Mouse (Mus musculus) gastrocnemius, postnatal 4 days (tissue): ENCODE data around the gene Pgpep1. TPM values are rescaled to one million over a fixed set of nuclear protein-coding genes. Genes with fewer than 3 reads are reported as not detected.

ENCODE experiments used
- total RNA-seq, 2 experiments: library from RNA; stranded (reverse); gene quantifications; 2 replicates each; pipeline ENCODE4 v1.2.3; 2021

Pgpep1 gene
- total RNA-seq, 2 experiments from 2014 or later: 41.4 to 47.0 TPM

Other genes with a start within 250 kb of the Pgpep1 start
- gene Crtc1, start 220.8 kb downstream of the Pgpep1 start, total RNA-seq: 10 to 100 TPM; 16.4 to 20.8 TPM
- 1 to 10 TPM; 8.1 to 10.0 TPM for gene Klhl26, start 183.4 kb downstream of the Pgpep1 start, total RNA-seq
- gene Tmem59l, start 173.0 kb downstream of the Pgpep1 start, total RNA-seq: not detected
- 1 to 10 TPM; 3.7 to 4.7 TPM for gene Crlf1, start 167.2 kb downstream of the Pgpep1 start, total RNA-seq
- 100 to 1,000 TPM; 118 to 119 TPM for gene Rex1bd, start 153.6 kb downstream of the Pgpep1 start, total RNA-seq
- 1,000 to 10,000 TPM; 1,604 to 1,674 TPM for gene Uba52, start 149.6 kb downstream of the Pgpep1 start, total RNA-seq
- 100 to 1,000 TPM; 162 to 184 TPM for gene Fkbp8, start 132.7 kb downstream of the Pgpep1 start, total RNA-seq
- gene Kxd1, start 132.4 kb downstream of the Pgpep1 start, total RNA-seq: 10 to 100 TPM; 57.6 to 60.7 TPM
- gene Ell, start 120.9 kb downstream of the Pgpep1 start, total RNA-seq: 10 to 100 TPM; 16.1 to 18.2 TPM
- gene Isyna1, start 66.0 kb downstream of the Pgpep1 start, total RNA-seq: 10 to 100 TPM; 22.8 to 31.3 TPM
- gene Ssbp4, start 51.5 kb downstream of the Pgpep1 start, total RNA-seq: 10 to 100 TPM; 49.6 to 60.7 TPM
- gene Lrrc25, start 44.2 kb downstream of the Pgpep1 start, total RNA-seq: 1 to 10 TPM; 2.5 to 3.2 TPM
- gene Gdf15, start 27.9 kb downstream of the Pgpep1 start, total RNA-seq: under 1 TPM; 0.32 to 0.39 TPM
- gene Lsm4, start 12.9 kb upstream of the Pgpep1 start, total RNA-seq: 10 to 100 TPM; 70.1 to 84.7 TPM
- gene Jund, start 38.6 kb upstream of the Pgpep1 start, total RNA-seq: 100 to 1,000 TPM; 201 to 228 TPM
- gene Iqcn, start 43.1 kb upstream of the Pgpep1 start, total RNA-seq: not detected
- not detected for gene Gm3336, start 58.2 kb upstream of the Pgpep1 start, total RNA-seq
- gene Pde4c, start 63.3 kb upstream of the Pgpep1 start, total RNA-seq: 1 to 10 TPM; 1.4 to 1.5 TPM
- 10 to 100 TPM; 41.0 to 44.4 TPM for gene Rab3a, start 94.3 kb upstream of the Pgpep1 start, total RNA-seq
- gene Mpv17l2, start 100.6 kb upstream of the Pgpep1 start, total RNA-seq: 10 to 100 TPM; 27.0 to 27.4 TPM
- 10 to 100 TPM; 65.2 to 73.0 TPM for gene Pik3r2, start 116.3 kb upstream of the Pgpep1 start, total RNA-seq
- 10 to 100 TPM; 12.3 to 14.6 TPM for gene Mast3, start 144.7 kb upstream of the Pgpep1 start, total RNA-seq
- gene Il12rb1, start 148.1 kb upstream of the Pgpep1 start, total RNA-seq: not detected
- 1 to 10 TPM; 3.9 to 7.0 TPM for gene Arrdc2, start 179.3 kb upstream of the Pgpep1 start, total RNA-seq
- gene Kcnn1, start 202.9 kb upstream of the Pgpep1 start, total RNA-seq: 1 to 10 TPM; 1.7 to 1.8 TPM
- 10 to 100 TPM; 37.5 to 40.1 TPM for gene Ccdc124, start 213.5 kb upstream of the Pgpep1 start, total RNA-seq
- not detected for gene Slc5a5, start 232.4 kb upstream of the Pgpep1 start, total RNA-seq
- gene Rpl18a, start 237.0 kb upstream of the Pgpep1 start, total RNA-seq: 1,000 to 10,000 TPM; 1,846 to 1,982 TPM
- 10 to 100 TPM; 36.1 to 38.1 TPM for gene Map1s, start 245.5 kb upstream of the Pgpep1 start, total RNA-seq